Mouse (Mus musculus) MEL (cell line): ENCODE results near the gene Arl14. TPM values are rescaled to one million over a fixed set of nuclear protein-coding genes. Genes with fewer than 3 reads are reported as not detected.

ENCODE experiments used
- DNase-seq: peaks from one replicate; pipeline ENCODE4 v3.0.0; 2011; ENCODE audit warnings: low read depth, low spot score
- H3K27ac ChIP-seq: 2 replicates; pipeline ENCODE4 v1.5.1; 2012; ENCODE audit warnings: low read depth, mild to moderate bottlenecking, control low read depth, low read length, moderate library complexity; ENCODE audit not compliant: control insufficient read depth
- H3K27me3 ChIP-seq, 2 experiments: fragments of 150-350 bp in 1 of 2; sonication (generic) in 1 of 2; 2 replicates each; pipeline ENCODE4 v1.6.1; 2012; ENCODE audit warnings: low read length in 2 of 2, mild to moderate bottlenecking in 2 of 2, improper control_type of control experiment in 1 of 2, moderate library complexity in 1 of 2; ENCODE audit not compliant: insufficient read depth in 2 of 2, control insufficient read depth in 1 of 2
- H3K36me3 ChIP-seq, 2 experiments: 2 replicates each; pipeline ENCODE4 v1.6.1; 2012 to 2014; ENCODE audit warnings: low read length in 2 of 2, improper control_type of control experiment in 1 of 2, inconsistent platforms in 1 of 2, mild to moderate bottlenecking in 1 of 2; ENCODE audit not compliant: insufficient read depth in 2 of 2, control insufficient read depth in 1 of 2
- H3K4me1 ChIP-seq, 2 experiments: fragments of 150-350 bp in 1 of 2; sonication (generic) in 1 of 2; 2 replicates each; pipeline ENCODE4 v1.6.1; 2012; ENCODE audit warnings: low read length in 2 of 2, improper control_type of control experiment in 1 of 2, mild to moderate bottlenecking in 1 of 2; ENCODE audit not compliant: insufficient read depth in 2 of 2, control insufficient read depth in 1 of 2
- H3K4me3 ChIP-seq, 2 experiments: fragments of 150-350 bp in 1 of 2; sonication (generic) in 1 of 2; 2 replicates each; pipeline ENCODE4 v1.5.1; 2012; ENCODE audit warnings: low read depth in 2 of 2, low read length in 2 of 2, mild to moderate bottlenecking in 2 of 2, moderate library complexity in 2 of 2, control low read depth in 1 of 2, improper control_type of control experiment in 1 of 2; ENCODE audit not compliant: control insufficient read depth in 1 of 2, insufficient read depth in 1 of 2
- H3K79me2 ChIP-seq: 2 replicates; pipeline ENCODE4 v1.6.1; 2012; ENCODE audit warnings: mild to moderate bottlenecking, low read length, moderate library complexity; ENCODE audit not compliant: control insufficient read depth, poor library complexity, insufficient read depth
- H3K9ac ChIP-seq: 2 replicates; pipeline ENCODE4 v1.6.1; 2012; ENCODE audit warnings: low read depth, mild to moderate bottlenecking, control low read depth, low read length, moderate library complexity; ENCODE audit not compliant: control insufficient read depth, poor library complexity, severe bottlenecking
- H3K9me3 ChIP-seq: fragments of 150-350 bp; sonication (generic); replicated peaks from 2 replicates; pipeline ENCODE4 v1.6.1; 2012; ENCODE audit warnings: mild to moderate bottlenecking, low read length, improper control_type of control experiment, moderate library complexity; ENCODE audit not compliant: insufficient read depth
- BHLHE40 ChIP-seq: IDR thresholded peaks from 2 replicates; pipeline ENCODE4 v1.6.1; 2012; ENCODE audit warnings: low read depth, mild to moderate bottlenecking, inconsistent platforms, low read length, improper control_type of control experiment, borderline replicate concordance
- CHD1 ChIP-seq: IDR thresholded peaks from 2 replicates; pipeline ENCODE4 v1.6.1; 2012; ENCODE audit warnings: low read depth, mild to moderate bottlenecking, inconsistent platforms, low read length, improper control_type of control experiment
- CHD2 ChIP-seq: IDR thresholded peaks from 2 replicates; pipeline ENCODE4 v1.6.1; 2011; ENCODE audit warnings: low read length, improper control_type of control experiment
- CTCF ChIP-seq, 3 experiments: IDR thresholded peaks in 2 of 3; conservative IDR thresholded peaks in 1 of 3; 2 replicates each; pipeline ENCODE4 v1.5.1; 2011 to 2012; ENCODE audit warnings: low read length in 3 of 3, low read depth in 2 of 3, mild to moderate bottlenecking in 2 of 3, improper control_type of control experiment in 1 of 3, inconsistent platforms in 1 of 3, mixed read lengths in 1 of 3, moderate library complexity in 1 of 3; ENCODE audit not compliant: control insufficient read depth in 1 of 3, insufficient read depth in 1 of 3, poor library complexity in 1 of 3, severe bottlenecking in 1 of 3
- E2F4 ChIP-seq: IDR thresholded peaks from 2 replicates; pipeline ENCODE4 v1.6.1; 2011; ENCODE audit warnings: low read depth, low read length, improper control_type of control experiment, borderline replicate concordance
- EP300 ChIP-seq, 2 experiments: IDR thresholded peaks; 2 replicates each; pipeline ENCODE4 v1.6.1; 2011; ENCODE audit warnings: improper control_type of control experiment in 2 of 2, low read length in 2 of 2, low read depth in 1 of 2, mild to moderate bottlenecking in 1 of 2
- ETS1 ChIP-seq: IDR thresholded peaks from 2 replicates; pipeline ENCODE4 v1.6.1; 2012; ENCODE audit warnings: low read depth, mild to moderate bottlenecking, inconsistent platforms, low read length, improper control_type of control experiment, moderate library complexity
- GABPA ChIP-seq: IDR thresholded peaks from 2 replicates; pipeline ENCODE4 v1.6.1; 2012; ENCODE audit warnings: low read depth, mild to moderate bottlenecking, inconsistent platforms, low read length, improper control_type of control experiment, moderate library complexity
- GATA1 ChIP-seq: IDR thresholded peaks from 2 replicates; pipeline ENCODE4 v1.6.1; 2011; ENCODE audit warnings: low read depth, low read length, improper control_type of control experiment
- JUND ChIP-seq: IDR thresholded peaks from 2 replicates; pipeline ENCODE4 v1.6.1; 2011; ENCODE audit warnings: low read depth, mild to moderate bottlenecking, improper control_type of control experiment, low read length
- KAT2A ChIP-seq: conservative IDR thresholded peaks from 2 replicates; pipeline ENCODE4 v1.6.1; 2012; ENCODE audit warnings: low read depth, low read length, improper control_type of control experiment, inconsistent platforms
- MAX ChIP-seq: IDR thresholded peaks from 2 replicates; pipeline ENCODE4 v1.6.1; 2011; ENCODE audit warnings: low read length, improper control_type of control experiment
- MXI1 ChIP-seq: IDR thresholded peaks from 2 replicates; pipeline ENCODE4 v1.6.1; 2011; ENCODE audit warnings: mild to moderate bottlenecking, low read depth, low read length, improper control_type of control experiment
- MYB ChIP-seq: IDR thresholded peaks from 2 replicates; pipeline ENCODE4 v1.6.1; 2011; ENCODE audit warnings: mild to moderate bottlenecking, low read depth, low read length, improper control_type of control experiment
- MYC ChIP-seq: IDR thresholded peaks from 2 replicates; pipeline ENCODE4 v1.6.1; 2011; ENCODE audit warnings: low read depth, mild to moderate bottlenecking, low read length, improper control_type of control experiment, moderate library complexity
- POLR2A ChIP-seq, 2 experiments: IDR thresholded peaks; 2 replicates each; pipeline ENCODE4 v1.6.1; 2011 to 2012; ENCODE audit warnings: low read length in 2 of 2, mild to moderate bottlenecking in 2 of 2, control low read depth in 1 of 2, improper control_type of control experiment in 1 of 2, low read depth in 1 of 2, moderate library complexity in 1 of 2; ENCODE audit not compliant: control insufficient read depth in 1 of 2, insufficient read depth in 1 of 2, poor library complexity in 1 of 2
- POLR2AphosphoS5 ChIP-seq: IDR thresholded peaks from 2 replicates; pipeline ENCODE4 v1.6.1; 2012; ENCODE audit warnings: low read depth, borderline replicate concordance, mild to moderate bottlenecking, inconsistent platforms, low read length, moderate library complexity, mixed read lengths
- RAD21 ChIP-seq: IDR thresholded peaks from 2 replicates; pipeline ENCODE4 v1.6.1; 2011; ENCODE audit warnings: mild to moderate bottlenecking, low read depth, low read length, improper control_type of control experiment
- SMC3 ChIP-seq: IDR thresholded peaks from 2 replicates; pipeline ENCODE4 v1.6.1; 2011; ENCODE audit warnings: low read depth, low read length, improper control_type of control experiment
- TCF12 ChIP-seq: IDR thresholded peaks from 2 replicates; pipeline ENCODE4 v1.6.1; 2014; ENCODE audit warnings: low read depth, mild to moderate bottlenecking, inconsistent platforms, low read length, improper control_type of control experiment, moderate library complexity
- UBTF ChIP-seq: IDR thresholded peaks from 2 replicates; pipeline ENCODE4 v1.6.1; 2012; ENCODE audit warnings: low read depth, mild to moderate bottlenecking, inconsistent platforms, low read length, improper control_type of control experiment, moderate library complexity, borderline replicate concordance; ENCODE audit not compliant: insufficient read depth
- USF1 ChIP-seq: IDR thresholded peaks from 2 replicates; pipeline ENCODE4 v1.6.1; 2014; ENCODE audit warnings: low read depth, mild to moderate bottlenecking, inconsistent platforms, low read length, improper control_type of control experiment, moderate library complexity
- USF2 ChIP-seq, 2 experiments: IDR thresholded peaks; 2 replicates each; pipeline ENCODE4 v1.6.1; 2011 to 2012; ENCODE audit warnings: improper control_type of control experiment in 2 of 2, low read length in 2 of 2, borderline replicate concordance in 1 of 2, inconsistent platforms in 1 of 2, low read depth in 1 of 2, mild to moderate bottlenecking in 1 of 2; ENCODE audit not compliant: insufficient read depth in 1 of 2
- ZMIZ1 ChIP-seq: IDR thresholded peaks from 2 replicates; pipeline ENCODE4 v1.6.1; 2012; ENCODE audit warnings: low read depth, mild to moderate bottlenecking, inconsistent platforms, low read length, improper control_type of control experiment, moderate library complexity
- ZNF384 ChIP-seq: IDR thresholded peaks from 2 replicates; pipeline ENCODE4 v1.6.1; 2012; ENCODE audit warnings: low read depth, mild to moderate bottlenecking, inconsistent platforms, low read length, improper control_type of control experiment
- polyA plus RNA-seq, 2 experiments: library from polyadenylated mRNA; stranded (reverse) in 1 of 2; unstranded in 1 of 2; fragments of >175 nt in 1 of 2; fragments of >200 nt in 1 of 2; gene quantifications; 2 replicates each; pipeline versions ENCODE4 v1.2.1 to v1.2.4; 2012; ENCODE audit warnings: low replicate concordance in 2 of 2, low read depth in 1 of 2; ENCODE audit not compliant: insufficient read length in 2 of 2, insufficient read depth in 1 of 2, missing spikeins in 1 of 2
- total RNA-seq: library from RNA; depleted of rRNA; stranded (reverse); fragments of 300-350 nt; gene quantifications from 2 replicates; pipeline ENCODE4 v1.2.3, GENCODE M21; 2012

Arl14 gene
- total and polyA plus RNA-seq, 3 experiments, result not detected

DNA sequence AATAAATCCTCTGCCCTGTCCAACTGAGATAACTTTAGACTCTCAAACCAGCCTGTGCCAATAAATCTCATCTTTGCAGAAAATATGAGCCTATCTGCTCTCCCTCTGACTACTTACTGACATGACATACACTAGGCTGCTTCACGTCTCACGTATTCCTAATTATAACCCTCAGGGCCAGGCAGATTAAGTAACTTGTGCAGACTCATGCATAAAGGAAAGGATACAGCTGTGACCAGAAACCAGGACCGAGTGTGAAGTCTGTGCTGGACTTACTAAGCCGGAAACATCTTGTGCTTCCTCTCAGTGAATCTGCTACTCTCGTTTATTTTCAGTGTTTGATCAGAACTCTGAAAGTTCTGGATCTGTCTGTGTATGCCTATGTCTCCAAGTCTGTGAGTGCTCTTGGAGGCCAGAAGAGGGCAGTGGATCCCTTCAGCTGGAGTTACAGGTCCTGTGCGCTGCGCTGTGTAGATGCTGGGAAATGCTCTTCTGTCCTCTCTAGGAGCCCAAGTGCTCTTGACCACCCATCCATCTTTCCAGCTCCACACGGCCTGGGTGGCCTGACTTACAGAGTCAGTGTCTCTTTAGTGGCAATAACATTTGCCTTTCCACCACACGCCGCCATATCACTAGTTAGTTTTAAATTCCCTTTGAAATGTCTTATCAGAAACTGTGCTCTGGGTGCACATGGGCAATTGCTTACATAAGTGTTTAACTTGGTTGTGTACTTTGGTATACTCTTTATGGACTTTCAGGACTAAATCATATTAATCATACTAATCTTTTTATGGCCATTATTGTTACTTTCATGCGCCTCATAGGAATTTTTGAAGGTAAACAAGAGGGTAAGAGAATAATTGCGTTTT, 13.5 kb upstream of the Arl14 start:
- H3K27me3 ChIP-seq, result no peaks in the 10 kb centered on the region; a peak in 1 of 4 replicates
- no peak overlapping the region for H3K4me3 ChIP-seq
- H3K36me3 ChIP-seq, result peaks cover 0 to 3% of the 10 kb centered on the region in 2 experiments; a peak in 1 of 4 replicates
- no peak overlapping the region for H3K9ac ChIP-seq
- no peaks in the 10 kb centered on the region for H3K9me3 ChIP-seq
- H3K79me2 ChIP-seq, result no peaks in the 10 kb centered on the region
- DNase-seq, result peak; percentile 16
- peaks cover 0 to 8% of the 10 kb centered on the region in 2 experiments; a peak in 2 of 4 replicates for H3K4me1 ChIP-seq
- no peak overlapping the region for H3K27ac ChIP-seq
- TF ChIP-seq RAD21 (peak; percentile 4), CTCF (IDR thresholded peaks at IDR 0.05 in 2 of 3, conservative IDR thresholded peaks at IDR 0.05 in 1 of 3; ENCODE audit: control insufficient read depth in 1 of 3, insufficient read depth in 1 of 3, low read depth in 2 of 3, low read length in 3 of 3, poor library complexity in 1 of 3, severe bottlenecking in 1 of 3) (peak in 2 of 3 experiments; percentile 20 to 38; a peak in 2 of 6 replicates), POLR2AphosphoS5 (no peak), MAX (no peak), MYB (no peak), ZMIZ1 (no peak), CHD1 (no peak), GABPA (no peak), POLR2A (IDR thresholded peaks at IDR 0.05; ENCODE audit: control insufficient read depth in 1 of 2, insufficient read depth in 1 of 2, low read depth in 1 of 2, low read length in 2 of 2, poor library complexity in 1 of 2) (no peak)

- H3K9me3 ChIP-seq, result no peaks in the 10 kb centered on the region
- no peak for DNase-seq
- no peak overlapping the region for H3K4me3 ChIP-seq
- H3K4me1 ChIP-seq, result no peaks in the 10 kb centered on the region
- H3K36me3 ChIP-seq, result no peaks in the 10 kb centered on the region
- H3K9ac ChIP-seq, result no peak overlapping the region
- H3K27ac ChIP-seq, result no peak overlapping the region
- no peaks in the 10 kb centered on the region for H3K79me2 ChIP-seq
- no peaks in the 10 kb centered on the region; a peak in 1 of 4 replicates for H3K27me3 ChIP-seq
- TF ChIP-seq ZNF384 (no peak), E2F4 (no peak), GATA1 (no peak), USF1 (no peak), JUND (no peak), MXI1 (no peak), USF2 (IDR thresholded peaks at IDR 0.05; ENCODE audit: borderline replicate concordance in 1 of 2, insufficient read depth in 1 of 2, low read depth in 1 of 2, low read length in 2 of 2) (no peak), POLR2AphosphoS5 (no peak), UBTF (no peak), ETS1 (no peak), BHLHE40 (no peak), POLR2A (IDR thresholded peaks at IDR 0.05; ENCODE audit: control insufficient read depth in 1 of 2, insufficient read depth in 1 of 2, low read depth in 1 of 2, low read length in 2 of 2, poor library complexity in 1 of 2) (no peak), CHD2 (no peak), TCF12 (no peak), SMC3 (no peak), GABPA (no peak), KAT2A (no peak), MYC (no peak), EP300 (IDR thresholded peaks at IDR 0.05; ENCODE audit: low read depth in 1 of 2, low read length in 2 of 2) (no peak)
- TF ChIP-seq, all 39 proteins: peak for 0
Observed at GRCm38 (mm10) chr3:69212246-69212645, 10.0 kb upstream of the Arl14 start.
